In the genomic region with DNA sequence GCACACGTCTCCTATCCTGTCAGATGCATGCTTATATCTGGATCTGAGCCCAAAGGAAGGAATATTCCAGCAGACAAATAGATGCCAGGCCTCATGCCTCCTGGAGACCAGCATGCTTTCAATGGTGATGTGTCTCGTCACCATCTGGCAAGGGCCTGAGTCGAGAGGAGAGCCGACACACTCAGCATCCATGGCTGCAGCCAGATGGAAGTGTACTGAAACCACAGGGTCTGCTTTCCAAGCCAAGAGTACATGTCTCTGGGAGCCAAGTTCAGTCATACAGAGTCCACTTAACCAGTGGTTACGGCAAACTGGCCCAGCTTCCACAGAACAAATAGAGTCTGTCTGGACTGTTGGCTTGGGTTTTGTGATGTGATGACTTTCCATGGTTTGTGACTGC, we compare ENCODE assay signal across 10 mouse cellular contexts.
DNase-seq lines count a peak whose midpoint lies in the region; ATAC-seq and TF ChIP-seq lines count a peak whose summit lies in the region.
"Had no signal": no experiment of that assay in that cellular context is flagged by ENCODE, and none has a peak within 500 bp of the region (broad histone marks: within the 10 kb centered on the region; RNA-seq: fewer than 3 reads in every experiment).

No protein-coding gene starts in this region.

- H3K9ac ChIP-seq in hindbrain, postnatal 0 days (replicated peaks; ENCODE audit: low read length): no peak overlapping the region
- no peak overlapping the region for H3K9ac ChIP-seq in hindbrain, embryonic 11.5 days (ENCODE audit: low read depth, low read length)

- no peaks in the 10 kb centered on the region for H3K9me3 ChIP-seq in hindbrain, postnatal 0 days (ENCODE audit: low read length)
- no peaks in the 10 kb centered on the region for H3K9me3 ChIP-seq in hindbrain, embryonic 11.5 days (ENCODE audit: control insufficient read depth, low read length)

- no peaks in the 10 kb centered on the region for H3K27me3 ChIP-seq in hindbrain, postnatal 0 days (ENCODE audit: insufficient read depth, low read length)
- no peaks in the 10 kb centered on the region for H3K27me3 ChIP-seq in hindbrain, embryonic 11.5 days (ENCODE audit: control insufficient read depth, insufficient read depth, low read length)

- intact Hi-C loops in gastrocnemius, postnatal 14 days (cut with DNase I; ENCODE audit: low total_unique reads): no loop called here

- peak; percentile 90 for DNase-seq in hindbrain, postnatal 0 days (ENCODE audit: low spot score)
- DNase-seq in hindbrain, embryonic 11.5 days (ENCODE audit: low spot score): no peak
- DNase-seq in cerebellum, postnatal 10 days: peak; percentile 90 to 95
- peak; percentile 28 for DNase-seq in gastrocnemius, postnatal 14 days
- DNase-seq in left cerebral cortex, adult 11 months (ENCODE audit: low spot score): peak; percentile 35
- DNase-seq in spleen, adult 12 weeks (ENCODE audit: low spot score): no peak
- DNase-seq in testis, postnatal 14 days (ENCODE audit: low spot score): no peak
- DNase-seq in spleen, postnatal 4 days (ENCODE audit: low spot score in 2 of 2): no peak
- DNase-seq: thymus, postnatal 14 days had no signal

- no peaks in the 10 kb centered on the region for H3K4me1 ChIP-seq in hindbrain, postnatal 0 days (ENCODE audit: insufficient read depth, low read length)
- no peaks in the 10 kb centered on the region for H3K4me1 ChIP-seq in hindbrain, embryonic 11.5 days (replicated peaks; ENCODE audit: control insufficient read depth, insufficient read depth, low read length)

- no peaks in the 10 kb centered on the region for H3K36me3 ChIP-seq in hindbrain, postnatal 0 days (ENCODE audit: insufficient read depth, low read length)
- no peaks in the 10 kb centered on the region for H3K36me3 ChIP-seq in hindbrain, embryonic 11.5 days (ENCODE audit: control insufficient read depth, insufficient read depth, low read length)
- H3K36me3 ChIP-seq: G1E had no signal

- TF ChIP-seq CTCF in hindbrain, postnatal 0 days (IDR thresholded peaks at IDR 0.05; ENCODE audit: low read depth): no peak

- 35% methylated on average over 5 of the region's 5 CpGs for WGBS in hindbrain, postnatal 0 days
- WGBS in hindbrain, embryonic 11.5 days: 89% methylated on average over 5 of the region's 5 CpGs

- no peak overlapping the region for H3K27ac ChIP-seq in hindbrain, postnatal 0 days
- no peak overlapping the region for H3K27ac ChIP-seq in hindbrain, embryonic 11.5 days (ENCODE audit: low read depth, low read length)

- H3K4me3 ChIP-seq in hindbrain, postnatal 0 days (ENCODE audit: low read length): no peak overlapping the region
- H3K4me3 ChIP-seq in hindbrain, embryonic 11.5 days (ENCODE audit: low read depth, low read length): no peak overlapping the region

- H3K4me2 ChIP-seq in hindbrain, postnatal 0 days (ENCODE audit: low read depth, low read length): no peak overlapping the region
- no peak overlapping the region for H3K4me2 ChIP-seq in hindbrain, embryonic 11.5 days (replicated peaks; ENCODE audit: low read depth, low read length)

- ATAC-seq in hindbrain, postnatal 0 days: peak; percentile 97
- no peak for ATAC-seq in hindbrain, embryonic 11.5 days (ENCODE audit: low FRiP score)

Comparison
In these comparisons a context has a peak if more than half of its experiments do, and no peak if none do; other contexts are left out.
1. DNase-seq: peak in hindbrain, postnatal 0 days (single experiment), cerebellum, postnatal 10 days (2 of 2), gastrocnemius, postnatal 14 days (single experiment) and left cerebral cortex, adult 11 months (single experiment); none in hindbrain, embryonic 11.5 days (single experiment), spleen, adult 12 weeks (single experiment), testis, postnatal 14 days (single experiment) and spleen, postnatal 4 days (0 of 2).